Mouse (Mus musculus): ENCODE measurements at regions not wholly inside any gene's neighbourhood (a gene's known extent, or its start where the extent isn't known, plus 50 kb on each side); places are given as distances from the start of the nearest gene placed in this dataset.

- TF ChIP-seq CTCF (IDR thresholded peaks at IDR 0.05; ENCODE audit: low read depth) (no peak), EP300 (IDR thresholded peaks at IDR 0.05; ENCODE audit: low read depth) (no peak)
Observed at GRCm38 (mm10) chr3:130888587-130888986, 158.4 kb upstream of the Rpl34 start.

All from liver, embryonic 14.5 days (tissue).